Mouse (Mus musculus) G1E (cell line): ENCODE measurements around the gene Gm525.

Experiments
- CTCF ChIP-seq: IDR thresholded peaks from 2 replicates; pipeline ENCODE4 v1.5.1; 2012; ENCODE audit warnings: low read depth, low read length, inconsistent platforms, mixed read lengths
- POLR2AphosphoS5 ChIP-seq: IDR thresholded peaks from 2 replicates; pipeline ENCODE4 v1.6.1; 2012; ENCODE audit warnings: low read depth, low read length, inconsistent platforms; ENCODE audit not compliant: insufficient replicate concordance

DNA sequence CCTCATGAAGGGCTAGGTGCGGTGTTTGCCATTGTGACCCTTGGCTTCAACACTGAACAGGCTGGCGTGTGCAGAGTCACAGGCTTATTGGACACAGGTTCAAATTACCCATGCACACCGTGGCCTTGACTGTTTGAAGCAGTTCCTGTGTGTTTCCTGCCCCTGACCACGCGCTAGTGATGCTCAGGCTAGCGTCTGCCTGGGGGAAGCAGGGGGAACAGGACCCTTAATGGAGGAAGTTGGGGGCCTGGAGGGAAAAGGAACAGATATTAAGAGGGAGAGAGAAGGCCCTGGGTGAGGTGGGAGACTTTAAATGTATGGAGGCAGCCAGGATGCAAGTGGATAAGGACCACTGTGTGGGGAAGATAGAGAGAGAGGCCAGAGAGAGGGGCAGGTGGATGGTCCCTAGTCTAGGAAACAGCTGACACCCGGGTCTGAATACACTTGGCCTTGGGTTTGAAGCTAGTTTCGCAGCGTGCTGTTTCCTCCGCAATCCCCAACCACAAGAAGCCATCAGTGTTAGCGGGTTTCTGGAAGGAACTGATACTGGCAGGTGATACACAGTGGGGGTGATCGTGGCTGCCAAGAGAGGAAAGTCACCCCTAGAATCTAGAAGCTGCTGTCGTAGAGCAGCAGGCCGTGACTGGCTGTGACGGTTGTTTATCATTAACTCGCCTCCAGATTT lies 5.5 kb downstream of the Gm525 start:
- no peak for TF ChIP-seq CTCF
- no peak for TF ChIP-seq POLR2AphosphoS5
